17 mouse cellular contexts compared by ENCODE assay signal in the genomic region with DNA sequence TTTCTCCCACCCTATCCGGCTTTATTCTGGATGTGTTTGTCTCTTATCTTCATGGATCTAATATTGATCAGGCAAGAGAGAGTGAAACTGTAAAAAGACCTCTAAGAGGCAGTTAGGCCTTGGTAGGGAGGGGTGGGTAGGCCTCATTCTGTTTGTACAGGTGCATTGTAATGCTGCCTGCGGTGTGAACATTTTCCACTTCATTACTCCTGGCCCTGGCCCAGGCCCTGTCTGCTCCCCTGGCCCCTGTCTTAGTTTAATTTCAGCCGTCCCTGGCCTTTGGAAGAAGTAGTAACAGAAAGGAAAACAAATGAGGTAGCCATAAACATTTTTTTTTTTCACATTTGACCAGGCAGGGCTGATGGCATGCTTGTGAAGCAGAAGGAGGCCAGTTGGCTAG.
DNase-seq lines count a peak whose midpoint lies in the region; ATAC-seq and TF ChIP-seq lines count a peak whose summit lies in the region.
"Had no signal": no experiment of that assay in that cellular context is flagged by ENCODE, and none has a peak within 500 bp of the region (broad histone marks: within the 10 kb centered on the region; RNA-seq: fewer than 3 reads in every experiment).

No protein-coding gene starts in this region.

- 57% methylated on average over 3 of the region's 3 CpGs for WGBS in liver, embryonic 11.5 days
- 15% methylated on average over 3 of the region's 3 CpGs for WGBS in kidney, embryonic 14.5 days
- WGBS in limb, embryonic 14.5 days = 45% methylated on average over 3 of the region's 3 CpGs
- WGBS in cerebellum, adult 2 months = 34% methylated on average over 3 of the region's 3 CpGs
- WGBS in forebrain, embryonic 15.5 days = 22% methylated on average over 3 of the region's 3 CpGs

- H3K9me3 ChIP-seq in liver, embryonic 11.5 days (ENCODE audit: control insufficient read depth, low read length) = no peaks in the 10 kb centered on the region
- no peaks in the 10 kb centered on the region for H3K9me3 ChIP-seq in kidney, embryonic 14.5 days (ENCODE audit: control insufficient read depth, low read length)
- H3K9me3 ChIP-seq in limb, embryonic 14.5 days (ENCODE audit: control insufficient read depth, low read length) = no peaks in the 10 kb centered on the region
- H3K9me3 ChIP-seq in forebrain, embryonic 15.5 days = no peaks in the 10 kb centered on the region
- H3K9me3 ChIP-seq: heart, embryonic 12.5 days; hindbrain, embryonic 12.5 days; neural tube, embryonic 12.5 days had no signal

- no peak overlapping the region for H3K27ac ChIP-seq in liver, embryonic 11.5 days (ENCODE audit: low read depth, low read length)
- 0 out of 2 replicates have a peak overlapping the region, but pooled peaks have one; percentile 10 for H3K27ac ChIP-seq in kidney, embryonic 14.5 days (ENCODE audit: low read depth, low read length)
- H3K27ac ChIP-seq in limb, embryonic 14.5 days (replicated peaks; ENCODE audit: low read depth, low read length) = no peak overlapping the region
- H3K27ac ChIP-seq in cerebellum, adult 2 months (ENCODE audit: insufficient read depth, low read length) = no peak overlapping the region
- H3K27ac ChIP-seq in forebrain, embryonic 15.5 days (replicated peaks) = no peak overlapping the region
- H3K27ac ChIP-seq: hindbrain, embryonic 12.5 days; neural tube, embryonic 12.5 days had no signal

- 0 out of 2 replicates have a peak, but pooled peaks cover 3% of the 10 kb centered on the region for H3K27me3 ChIP-seq in liver, embryonic 11.5 days (replicated peaks; ENCODE audit: control insufficient read depth, insufficient read depth, low read length)
- H3K27me3 ChIP-seq in kidney, embryonic 14.5 days (ENCODE audit: control insufficient read depth, insufficient read depth, low read length) = no peaks in the 10 kb centered on the region
- H3K27me3 ChIP-seq in limb, embryonic 14.5 days (ENCODE audit: control insufficient read depth, insufficient read depth, low read length) = no peaks in the 10 kb centered on the region
- no peaks in the 10 kb centered on the region; the same call in 1 of the 2 replicates for H3K27me3 ChIP-seq in cerebellum, adult 2 months (ENCODE audit: control insufficient read depth, insufficient read depth, low read length)
- no peaks in the 10 kb centered on the region; the same call in 1 of the 2 replicates for H3K27me3 ChIP-seq in forebrain, embryonic 15.5 days
- H3K27me3 ChIP-seq: heart, embryonic 12.5 days; neural tube, embryonic 12.5 days had no signal

- no peaks in the 10 kb centered on the region for H3K36me3 ChIP-seq in liver, embryonic 11.5 days (ENCODE audit: control insufficient read depth, insufficient read depth, low read length)
- H3K36me3 ChIP-seq in kidney, embryonic 14.5 days (ENCODE audit: control insufficient read depth, insufficient read depth, low read length) = no peaks in the 10 kb centered on the region
- H3K36me3 ChIP-seq in limb, embryonic 14.5 days (ENCODE audit: control insufficient read depth, insufficient read depth, low read length) = no peaks in the 10 kb centered on the region
- H3K36me3 ChIP-seq in forebrain, embryonic 15.5 days = no peaks in the 10 kb centered on the region
- H3K36me3 ChIP-seq: heart, embryonic 12.5 days; hindbrain, embryonic 12.5 days; neural tube, embryonic 12.5 days had no signal

- H3K4me3 ChIP-seq in liver, embryonic 11.5 days (ENCODE audit: low read depth, low read length) = no peak overlapping the region
- no peak overlapping the region for H3K4me3 ChIP-seq in kidney, embryonic 14.5 days (ENCODE audit: low read length)
- no peak overlapping the region for H3K4me3 ChIP-seq in limb, embryonic 14.5 days (replicated peaks; ENCODE audit: low read length)
- no peak overlapping the region for H3K4me3 ChIP-seq in cerebellum, adult 2 months (replicated peaks; ENCODE audit: insufficient read depth, low read depth, low read length)
- no peak overlapping the region for H3K4me3 ChIP-seq in forebrain, embryonic 15.5 days
- H3K4me3 ChIP-seq: heart, embryonic 12.5 days; hindbrain, embryonic 12.5 days; neural tube, embryonic 12.5 days had no signal

- H3K4me1 ChIP-seq in liver, embryonic 11.5 days (replicated peaks; ENCODE audit: control insufficient read depth, insufficient read depth, low read length) = no peaks in the 10 kb centered on the region
- peaks cover 21% of the 10 kb centered on the region; the same call in 1 of the 2 replicates for H3K4me1 ChIP-seq in kidney, embryonic 14.5 days (ENCODE audit: control insufficient read depth, insufficient read depth, low read length)
- peaks cover 40% of the 10 kb centered on the region for H3K4me1 ChIP-seq in limb, embryonic 14.5 days (ENCODE audit: control insufficient read depth, insufficient read depth, low read length)
- H3K4me1 ChIP-seq in cerebellum, adult 2 months (ENCODE audit: control insufficient read depth, insufficient read depth, low read length) = no peaks in the 10 kb centered on the region
- peaks cover 44% of the 10 kb centered on the region for H3K4me1 ChIP-seq in forebrain, embryonic 15.5 days

- intact Hi-C loops in heart, postnatal 25 days (cut with DNase I) = no loop called here

- no peak for TF ChIP-seq CTCF in cerebellum, adult 2 months (IDR thresholded peaks at IDR 0.05; ENCODE audit: borderline replicate concordance, insufficient read depth, low read depth, low read length)

- no peak overlapping the region for H3K4me2 ChIP-seq in liver, embryonic 11.5 days
- no peak overlapping the region for H3K4me2 ChIP-seq in kidney, embryonic 14.5 days (replicated peaks; ENCODE audit: low read depth, low read length)
- no peak overlapping the region for H3K4me2 ChIP-seq in limb, embryonic 14.5 days (replicated peaks; ENCODE audit: low read depth, low read length, severe bottlenecking)
- no peak overlapping the region for H3K4me2 ChIP-seq in forebrain, embryonic 15.5 days (replicated peaks)
- H3K4me2 ChIP-seq: heart, embryonic 12.5 days; hindbrain, embryonic 12.5 days; neural tube, embryonic 12.5 days had no signal

- TF ChIP-seq POLR2A in limb, embryonic 14.5 days (IDR thresholded peaks at IDR 0.05; ENCODE audit: borderline replicate concordance, extremely low read depth, insufficient read depth, insufficient read length) = no peak
- TF ChIP-seq POLR2A in cerebellum, adult 2 months (IDR thresholded peaks at IDR 0.05; ENCODE audit: borderline replicate concordance, insufficient read depth, low read length) = no peak

- H3K9ac ChIP-seq in liver, embryonic 11.5 days (ENCODE audit: low read depth, low read length) = no peak overlapping the region
- no peak overlapping the region for H3K9ac ChIP-seq in kidney, embryonic 14.5 days (ENCODE audit: low read depth, low read length)
- no peak overlapping the region for H3K9ac ChIP-seq in limb, embryonic 14.5 days (ENCODE audit: low read depth, low read length, severe bottlenecking)
- H3K9ac ChIP-seq in forebrain, embryonic 15.5 days (replicated peaks) = no peak overlapping the region
- H3K9ac ChIP-seq: heart, embryonic 12.5 days; hindbrain, embryonic 12.5 days; liver, postnatal 0 days; neural tube, embryonic 12.5 days had no signal

- no peak for ATAC-seq in liver, embryonic 11.5 days (replicated peaks; ENCODE audit: low FRiP score)
- peak; percentile 88 for ATAC-seq in kidney, embryonic 14.5 days (ENCODE audit: low FRiP score, low TSS enrichment)
- ATAC-seq in limb, embryonic 14.5 days (ENCODE audit: low FRiP score, low read depth) = 0 out of 2 replicates have a peak, but pooled peaks have one; percentile 39
- ATAC-seq in forebrain, embryonic 15.5 days (replicated peaks) = no peak
- ATAC-seq: CD4-positive, CD25-positive, alpha-beta regulatory T cell, adult 4 months; liver, postnatal 0 days had no signal

- DNase-seq in liver, embryonic 11.5 days (ENCODE audit: low spot score) = peak; percentile 20
- no peak for DNase-seq in liver
- DNase-seq in forelimb bud, embryonic 11.5 days (ENCODE audit: low read depth, low spot score) = peak; percentile 33
- peak; percentile 59 for DNase-seq in limb, embryonic 14.5 days (ENCODE audit: low spot score)
- no peak for DNase-seq in heart, postnatal 25 days (ENCODE audit: low spot score)
- no peak for DNase-seq in cerebellum, adult 2 months
- DNase-seq: adrenal gland, adult 8-10 months; liver, postnatal 0 days; midbrain, embryonic 14.5 days; right cerebral cortex, adult 18-20 months; thymus, postnatal 25 days had no signal

Comparison
In these comparisons a context has a peak if more than half of its experiments do, and no peak if none do; other contexts are left out.
1. DNase-seq: peak in liver, embryonic 11.5 days (single experiment), forelimb bud, embryonic 11.5 days (single experiment) and limb, embryonic 14.5 days (single experiment); none in liver (single experiment), heart, postnatal 25 days (single experiment) and cerebellum, adult 2 months (0 of 2).
2. ATAC-seq: peak in kidney, embryonic 14.5 days (single experiment) and limb, embryonic 14.5 days (single experiment); none in liver, embryonic 11.5 days (single experiment) and forebrain, embryonic 15.5 days (single experiment).